Mouse (Mus musculus) midbrain, embryonic 16.5 days (tissue): ENCODE data around the gene Zfp618. TPM values are rescaled to one million over a fixed set of nuclear protein-coding genes. Genes with fewer than 3 reads are reported as not detected.

Source experiments
- ATAC-seq: fragments of 200-750 bp; cut with Nextera tagmentation; 2 replicates; pipeline ENCODE4 v1.8.0; 2017; ENCODE audit warnings: moderate TSS enrichment
- H3K27ac ChIP-seq: fragments of 300-500 bp; sonication (generic); 2 replicates; pipeline ENCODE4 v1.5.1; 2014; ENCODE audit warnings: mild to moderate bottlenecking, low read length, mixed read lengths
- H3K27me3 ChIP-seq: fragments of 300-500 bp; sonication (generic); 2 replicates; pipeline ENCODE4 v1.6.1; 2014; ENCODE audit warnings: low read depth, low read length, mixed read lengths; ENCODE audit not compliant: control insufficient read depth, insufficient read depth
- H3K36me3 ChIP-seq: fragments of 300-500 bp; sonication (generic); 2 replicates; pipeline ENCODE4 v1.6.1; 2014; ENCODE audit warnings: mild to moderate bottlenecking, low read length, moderate library complexity, mixed read lengths; ENCODE audit not compliant: control insufficient read depth, insufficient read depth
- H3K4me1 ChIP-seq: fragments of 300-500 bp; sonication (generic); 2 replicates; pipeline ENCODE4 v1.6.1; 2014; ENCODE audit warnings: mild to moderate bottlenecking, low read length, mixed read lengths; ENCODE audit not compliant: control insufficient read depth, insufficient read depth
- H3K4me2 ChIP-seq: fragments of 300-500 bp; sonication (generic); 2 replicates; pipeline ENCODE4 v1.6.1; 2014; ENCODE audit warnings: mild to moderate bottlenecking, low read length, mixed read lengths
- H3K4me3 ChIP-seq: fragments of 300-500 bp; sonication (generic); 2 replicates; pipeline ENCODE4 v1.5.1; 2014; ENCODE audit warnings: low read depth, mild to moderate bottlenecking, low read length, moderate library complexity, mixed read lengths
- H3K9ac ChIP-seq: fragments of 300-500 bp; sonication (generic); 2 replicates; pipeline ENCODE4 v1.6.1; 2014; ENCODE audit warnings: low read depth, low read length, mixed read lengths
- H3K9me3 ChIP-seq: fragments of 300-500 bp; sonication (generic); replicated peaks from 2 replicates; pipeline ENCODE4 v1.6.1; 2014; ENCODE audit warnings: mild to moderate bottlenecking, low read length, mixed read lengths; ENCODE audit not compliant: control insufficient read depth, poor library complexity, severe bottlenecking
- WGBS: fragments of 180-500 bp; shearing (Covaris S2); extraction: QIAGEN DNeasy Blood & Tissue Kit; methylation state at CpG from one replicate; pipeline ENCODE4 v1.1.7; 2014; 5-methylcytosine and 5-hydroxymethylcytosine counted together
- polyA plus RNA-seq: library from polyadenylated mRNA; unstranded; fragments of >200 nt; fragmentation: Nextera tagmentation; extraction: Ambion mirVana; gene quantifications from 2 replicates; pipeline ENCODE4 v1.2.1, GENCODE M21; 2015

Gene Zfp618
- polyA plus RNA-seq, 1 experiment from 2014 or later: 29.6 TPM

DNA sequence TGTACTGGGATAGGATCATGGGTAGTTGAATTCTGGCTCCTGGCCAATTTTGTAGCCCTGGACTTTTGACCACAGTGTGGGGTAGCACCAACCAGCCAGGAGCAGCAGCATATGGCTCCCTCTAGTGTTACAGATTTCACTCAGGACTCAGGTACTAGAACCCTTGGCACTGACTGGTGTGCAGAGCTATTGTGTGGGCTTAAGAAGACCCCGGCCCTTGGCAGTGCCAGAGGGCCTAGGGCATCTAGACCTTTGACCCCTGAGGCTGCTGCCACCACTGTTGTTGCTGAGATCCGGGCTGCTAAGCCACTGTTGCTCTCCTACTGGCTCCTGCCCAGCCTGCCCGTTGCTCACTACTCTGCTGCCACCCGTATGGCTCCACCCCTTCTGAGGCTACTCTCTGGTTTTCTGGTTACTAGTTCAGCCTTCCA, 54.1 kb downstream of the Zfp618 start:
- 77% methylated on average over 4 of the region's 4 CpGs for WGBS
- no peaks in the 10 kb centered on the region for H3K36me3 ChIP-seq
- H3K27me3 ChIP-seq: no peaks in the 10 kb centered on the region
- no peak overlapping the region for H3K27ac ChIP-seq
- H3K9ac ChIP-seq: no peak overlapping the region
- H3K4me2 ChIP-seq: no peak overlapping the region
- no peaks in the 10 kb centered on the region for H3K4me1 ChIP-seq
- peak; percentile 52; the same call in 1 of the 2 replicates for ATAC-seq
- peaks cover 2% of the 10 kb centered on the region; the same call in 1 of the 2 replicates for H3K9me3 ChIP-seq
- H3K4me3 ChIP-seq: no peak overlapping the region

DNA sequence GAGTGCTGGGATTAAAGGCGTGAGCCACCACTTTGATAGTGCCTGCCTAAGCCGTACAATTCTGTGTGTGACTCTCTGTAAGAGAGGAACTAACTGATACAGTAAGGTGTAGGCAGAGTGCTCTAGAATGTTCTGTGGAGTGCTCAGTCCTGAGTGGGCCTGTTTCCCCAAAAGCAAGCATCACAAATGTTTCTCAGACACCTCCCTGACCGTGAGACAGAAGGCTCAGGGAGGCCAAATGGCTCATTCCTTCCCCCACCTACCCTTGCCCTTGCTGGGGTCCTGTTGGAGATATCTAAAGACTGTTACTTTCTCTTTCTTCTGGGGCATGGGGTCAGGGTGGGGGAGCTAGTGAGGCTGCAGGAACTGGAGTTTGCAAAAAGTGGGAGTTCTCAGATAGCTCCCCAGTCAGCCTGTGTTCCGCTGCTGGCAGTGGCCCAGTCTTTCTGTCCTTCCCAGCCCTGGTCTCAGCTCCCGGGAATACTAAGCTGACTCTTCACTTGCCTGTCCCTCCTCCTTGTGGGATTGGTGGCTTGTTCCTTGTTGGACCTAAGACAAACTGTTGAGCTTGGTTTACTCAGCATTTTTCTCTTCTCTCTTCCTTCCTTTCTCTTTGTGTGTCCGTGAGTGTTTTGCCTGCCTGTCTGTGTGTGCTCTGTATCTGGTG, 55.8 kb downstream of the Zfp618 start:
- no peaks in the 10 kb centered on the region; the same call in 1 of the 2 replicates for H3K9me3 ChIP-seq
- H3K4me1 ChIP-seq: no peaks in the 10 kb centered on the region
- no peaks in the 10 kb centered on the region for H3K27me3 ChIP-seq
- no peak overlapping the region for H3K4me2 ChIP-seq
- whole genome bisulfite sequencing: 86% methylated on average over 6 of the region's 6 CpGs
- H3K4me3 ChIP-seq: no peak overlapping the region
- ATAC-seq: no peak
- no peak overlapping the region for H3K9ac ChIP-seq
- no peaks in the 10 kb centered on the region for H3K36me3 ChIP-seq
- H3K27ac ChIP-seq: no peak overlapping the region

DNA sequence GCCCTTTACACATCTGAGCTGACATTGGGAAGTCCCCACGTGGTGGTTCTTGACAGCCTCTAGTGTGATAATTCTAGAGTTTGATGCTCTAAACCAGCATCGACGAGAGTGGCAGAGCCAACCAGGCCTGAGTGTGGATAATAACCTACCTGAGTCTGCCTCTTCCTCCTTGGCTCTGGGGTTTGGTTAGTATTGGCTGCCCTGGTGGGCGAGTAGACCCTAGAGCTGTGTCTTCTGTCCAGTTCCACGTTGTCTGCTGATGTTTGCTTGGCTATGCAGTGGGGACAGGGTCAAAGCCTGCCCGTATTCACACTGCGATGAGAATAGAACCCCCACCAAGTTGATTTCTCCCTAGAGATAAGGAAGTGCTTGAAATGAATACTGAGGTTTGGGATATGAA, 58.1 kb downstream of the Zfp618 start:
- no peak overlapping the region for H3K4me2 ChIP-seq
- no peaks in the 10 kb centered on the region for H3K36me3 ChIP-seq
- no peaks in the 10 kb centered on the region; the same call in 1 of the 2 replicates for H3K9me3 ChIP-seq
- H3K4me3 ChIP-seq: no peak overlapping the region
- WGBS: 96% methylated on average over 7 of the region's 7 CpGs
- no peaks in the 10 kb centered on the region for H3K4me1 ChIP-seq
- H3K9ac ChIP-seq: no peak overlapping the region
- H3K27me3 ChIP-seq: no peaks in the 10 kb centered on the region
- no peak for ATAC-seq
- no peak overlapping the region for H3K27ac ChIP-seq

DNA sequence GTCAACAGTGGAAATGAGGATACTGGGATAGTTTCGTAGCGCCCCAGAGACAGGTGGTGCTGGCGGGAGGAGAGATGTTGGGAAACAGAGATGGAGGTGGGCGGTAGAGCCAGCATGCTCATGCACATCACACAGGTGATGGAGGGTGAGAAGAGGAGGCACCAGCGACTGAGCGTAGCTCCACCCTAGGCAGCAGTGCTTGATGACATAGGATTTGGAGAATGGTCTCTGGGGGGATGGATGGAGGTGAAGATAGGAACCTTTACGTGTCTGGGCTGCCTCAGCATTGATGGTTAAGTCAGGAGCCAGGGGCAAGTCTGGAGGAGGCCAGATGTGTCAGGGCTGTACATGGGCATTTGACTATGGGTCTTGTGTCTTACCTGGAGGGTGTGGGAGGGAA, 58.7 kb downstream of the Zfp618 start:
- Histone ChIP-seq H3K9me3 (no peaks in the 10 kb centered on the region; the same call in 1 of the 2 replicates), H3K27me3 (no peaks in the 10 kb centered on the region), H3K4me3 (no peak overlapping the region), H3K4me1 (no peaks in the 10 kb centered on the region), H3K9ac (no peak overlapping the region), H3K4me2 (no peak overlapping the region), H3K36me3 (no peaks in the 10 kb centered on the region), H3K27ac (no peak overlapping the region)
- ATAC-seq: no peak
- WGBS: 99% methylated on average over 7 of the region's 7 CpGs

DNA sequence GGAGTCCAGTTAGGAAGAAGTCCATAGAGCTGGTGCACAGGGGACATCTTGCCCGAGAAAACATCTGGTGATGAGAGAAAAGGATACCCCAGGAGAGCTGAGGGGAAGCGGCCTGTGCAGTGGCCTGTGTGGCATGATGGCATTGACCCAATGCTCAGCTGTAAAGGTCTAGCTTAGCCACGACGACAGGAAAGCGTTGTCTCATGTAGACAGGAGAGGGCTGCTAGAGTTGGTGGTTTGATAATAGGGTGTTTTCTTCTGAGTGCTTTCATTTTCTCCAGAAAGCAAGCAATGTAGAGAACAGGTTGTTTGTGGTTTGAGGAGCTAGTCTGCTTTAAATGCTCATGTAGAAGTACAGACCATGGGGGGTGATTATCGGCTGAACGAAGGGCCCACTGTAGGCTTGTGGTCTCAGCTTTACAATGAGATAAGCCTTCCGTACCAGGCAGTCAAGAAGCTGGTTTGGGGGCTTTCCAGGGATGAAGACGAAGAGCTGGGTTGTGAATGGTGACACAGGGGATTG, 59.4 kb downstream of the Zfp618 start:
- Histone ChIP-seq H3K36me3 (no peaks in the 10 kb centered on the region), H3K27ac (no peak overlapping the region), H3K4me1 (no peaks in the 10 kb centered on the region), H3K4me2 (no peak overlapping the region), H3K9me3 (no peaks in the 10 kb centered on the region; the same call in 1 of the 2 replicates), H3K9ac (no peak overlapping the region), H3K27me3 (no peaks in the 10 kb centered on the region), H3K4me3 (no peak overlapping the region)
- WGBS: 87% methylated on average over 9 of the region's 9 CpGs
- no peak for ATAC-seq

DNA sequence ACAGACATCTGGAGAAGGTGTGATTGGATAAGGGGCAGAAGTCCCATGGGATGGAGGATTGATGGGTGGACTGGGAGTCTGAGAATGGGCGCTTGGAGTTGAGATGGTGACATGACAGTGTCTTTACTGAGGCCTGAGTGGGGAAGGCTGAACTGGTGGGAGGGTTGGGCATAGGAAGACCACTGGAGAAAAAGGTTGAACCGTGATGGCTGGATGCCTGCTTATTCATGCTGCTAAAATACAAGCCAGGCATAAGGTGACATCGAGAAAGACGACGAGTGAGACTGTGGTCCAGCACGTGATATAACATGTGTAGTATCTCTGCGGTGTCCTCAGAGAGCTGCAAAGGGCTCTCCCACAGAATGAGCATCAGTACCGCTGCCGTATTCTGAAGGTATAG, 59.9 kb downstream of the Zfp618 start:
- Histone ChIP-seq H3K9ac (no peak overlapping the region), H3K36me3 (no peaks in the 10 kb centered on the region), H3K4me2 (no peak overlapping the region), H3K27ac (no peak overlapping the region), H3K4me3 (no peak overlapping the region), H3K27me3 (no peaks in the 10 kb centered on the region), H3K9me3 (no peaks in the 10 kb centered on the region; the same call in 1 of the 2 replicates), H3K4me1 (no peaks in the 10 kb centered on the region)
- ATAC-seq: no peak
- 97% methylated on average over 9 of the region's 9 CpGs for WGBS

DNA sequence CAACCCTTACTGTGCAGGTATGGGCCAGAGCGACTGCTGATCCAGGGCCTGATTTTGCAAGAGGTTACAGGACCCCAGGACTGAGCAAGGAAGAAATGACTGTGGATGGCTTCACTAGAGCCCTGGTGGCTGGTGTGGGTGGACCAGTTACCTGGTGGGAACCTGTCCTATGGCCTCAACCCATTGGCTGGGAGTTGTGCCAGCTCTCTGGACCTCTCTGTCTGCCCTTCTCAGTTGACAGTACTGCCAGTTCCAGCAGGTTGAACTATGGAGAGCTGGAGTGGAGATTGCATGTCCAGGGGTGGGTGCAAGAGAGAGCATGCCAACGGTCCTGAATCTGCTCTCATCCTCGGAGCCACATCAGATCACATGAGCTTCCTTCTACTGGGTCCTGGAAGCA, 60.9 kb downstream of the Zfp618 start:
- no peak overlapping the region for H3K27ac ChIP-seq
- no peaks in the 10 kb centered on the region for H3K27me3 ChIP-seq
- WGBS: 96% methylated on average over 3 of the region's 3 CpGs
- no peaks in the 10 kb centered on the region; the same call in 1 of the 2 replicates for H3K9me3 ChIP-seq
- H3K4me1 ChIP-seq: no peaks in the 10 kb centered on the region
- no peaks in the 10 kb centered on the region for H3K36me3 ChIP-seq
- H3K4me2 ChIP-seq: no peak overlapping the region
- no peak overlapping the region for H3K9ac ChIP-seq
- ATAC-seq: no peak
- no peak overlapping the region for H3K4me3 ChIP-seq

DNA sequence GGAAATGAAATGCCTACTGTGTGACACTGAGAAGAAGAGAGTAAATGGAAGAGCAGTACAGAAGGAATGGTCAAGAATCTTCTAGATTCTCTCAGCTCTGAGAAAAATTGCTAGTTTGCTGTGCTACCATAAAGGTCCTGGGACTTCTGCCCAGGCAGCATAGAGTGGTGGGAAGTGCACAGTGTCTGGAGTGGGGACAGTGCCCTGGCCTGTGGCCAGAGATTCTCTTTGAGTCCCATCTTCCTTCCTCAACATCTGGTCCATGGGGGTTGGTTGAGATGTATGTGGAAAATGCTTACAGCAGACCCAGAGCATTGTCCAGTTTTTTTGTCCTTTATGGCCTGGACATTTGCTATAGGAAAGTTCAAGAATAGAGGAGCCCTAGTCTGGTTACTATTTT, 62.1 kb downstream of the Zfp618 start:
- no peak overlapping the region for H3K4me2 ChIP-seq
- ATAC-seq: no peak
- no peak overlapping the region for H3K27ac ChIP-seq
- no peak overlapping the region for H3K9ac ChIP-seq
- H3K9me3 ChIP-seq: no peaks in the 10 kb centered on the region; the same call in 1 of the 2 replicates
- no peaks in the 10 kb centered on the region for H3K4me1 ChIP-seq
- H3K27me3 ChIP-seq: no peaks in the 10 kb centered on the region
- H3K4me3 ChIP-seq: no peak overlapping the region
- H3K36me3 ChIP-seq: no peaks in the 10 kb centered on the region

DNA sequence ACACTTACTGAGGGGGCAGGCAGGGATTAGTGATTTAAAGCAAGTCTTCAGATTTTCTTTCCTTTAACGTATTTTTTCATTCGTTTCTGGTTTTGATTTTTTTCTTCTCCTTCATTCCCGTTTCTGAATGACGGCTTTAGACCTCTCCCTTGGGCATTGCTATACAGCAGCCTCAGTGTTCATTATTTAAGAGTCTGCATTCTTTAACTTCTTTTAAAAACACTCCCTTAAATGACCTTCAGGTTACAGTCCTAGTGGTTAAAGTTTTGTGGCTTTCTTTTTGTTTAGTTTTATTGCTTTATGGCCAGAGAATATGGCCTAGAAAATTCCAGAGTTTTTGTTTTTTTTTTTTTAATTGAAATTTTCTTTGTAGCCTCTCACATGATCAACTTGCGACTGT, 64.8 kb downstream of the Zfp618 start:
- Histone ChIP-seq H3K4me3 (no peak overlapping the region), H3K9me3 (no peaks in the 10 kb centered on the region), H3K4me1 (peaks cover 9% of the 10 kb centered on the region), H3K36me3 (no peaks in the 10 kb centered on the region), H3K27ac (no peak overlapping the region), H3K27me3 (no peaks in the 10 kb centered on the region), H3K9ac (no peak overlapping the region), H3K4me2 (no peak overlapping the region)
- ATAC-seq: no peak
- WGBS: 31% methylated on average over 5 of the region's 5 CpGs
